Mouse (Mus musculus): ENCODE data around the gene Cmpk2. TPM values are rescaled to one million over a fixed set of nuclear protein-coding genes. Genes with fewer than 3 reads are reported as not detected.
"Not testable (repeated sequence)": the region's sequence is repeated elsewhere in the genome, so short reads cannot be mapped to it uniquely, and the experiment has no call there.

Cmpk2 gene
- 11.4 and 13.2 TPM in 2 replicates for polyA plus RNA-seq (2015; fragmentation: Nextera tagmentation; extraction: Ambion mirVana)

GRCm38 (mm10) chr12:26469098-26470041 lies at the start of gene Cmpk2:
TSS of gene Cmpk2 (plus strand) at chr12:26469204.
- H3K9me3 ChIP-seq, result no peaks in the 10 kb centered on the region
- peaks cover 5% of the 10 kb centered on the region; the same call in 1 of the 2 replicates for H3K36me3 ChIP-seq
- H3K9ac ChIP-seq, result peak within 1 kb of the TSS; percentile 90
- H3K4me3 ChIP-seq, result peak within 1 kb of the TSS; percentile 66
- no peaks in the 10 kb centered on the region for H3K27me3 ChIP-seq
- peak; percentile 88 for ATAC-seq (ENCODE audit: low FRiP score)
- H3K4me2 ChIP-seq, result peak within 1 kb of the TSS; percentile 99
- WGBS, result under 1% methylated on average over 68 of the region's 69 CpGs
- peak within 1 kb of the TSS; percentile 95 for H3K27ac ChIP-seq
- H3K4me1 ChIP-seq (replicated peaks), result peaks cover 28% of the 10 kb centered on the region

GRCm38 (mm10) chr12:26424841-26425240 lies 44.2 kb upstream of the Cmpk2 start:
- Histone ChIP-seq H3K9me3 (no peaks in the 10 kb centered on the region), H3K27ac (no peak overlapping the region), H3K4me1 (replicated peaks) (no peaks in the 10 kb centered on the region), H3K9ac (no peak overlapping the region), H3K27me3 (no peaks in the 10 kb centered on the region), H3K4me3 (no peak overlapping the region), H3K4me2 (no peak overlapping the region), H3K36me3 (no peaks in the 10 kb centered on the region)
- ATAC-seq (ENCODE audit: low FRiP score), result no peak
- 94% methylated on average over 2 of the region's 2 CpGs for WGBS

GRCm38 (mm10) chr12:26428771-26429170 lies 40.2 kb upstream of the Cmpk2 start:
- H3K4me1 ChIP-seq (replicated peaks); H3K4me3 ChIP-seq; H3K4me2 ChIP-seq; H3K27ac ChIP-seq; H3K36me3 ChIP-seq; ATAC-seq (ENCODE audit: low FRiP score); H3K27me3 ChIP-seq; H3K9me3 ChIP-seq; H3K9ac ChIP-seq: not testable (repeated sequence)
- 79% methylated on average over 2 of the region's 2 CpGs for WGBS

GRCm38 (mm10) chr12:26436334-26436733 lies 32.7 kb upstream of the Cmpk2 start:
- ATAC-seq (ENCODE audit: low FRiP score), result no peak
- no peaks in the 10 kb centered on the region for H3K27me3 ChIP-seq
- no peak overlapping the region for H3K9ac ChIP-seq
- no peaks in the 10 kb centered on the region for H3K9me3 ChIP-seq
- no peaks in the 10 kb centered on the region for H3K4me1 ChIP-seq (replicated peaks)
- no peaks in the 10 kb centered on the region for H3K36me3 ChIP-seq
- H3K27ac ChIP-seq, result no peak overlapping the region
- no peak overlapping the region for H3K4me2 ChIP-seq
- 89% methylated on average over 4 of the region's 4 CpGs for WGBS
- no peak overlapping the region for H3K4me3 ChIP-seq

GRCm38 (mm10) chr12:26437950-26438349 lies 31.1 kb upstream of the Cmpk2 start:
- no peak overlapping the region for H3K9ac ChIP-seq
- no peaks in the 10 kb centered on the region for H3K9me3 ChIP-seq
- 76% methylated on average over 3 of the region's 3 CpGs for WGBS
- H3K36me3 ChIP-seq, result no peaks in the 10 kb centered on the region
- ATAC-seq (ENCODE audit: low FRiP score), result no peak
- H3K4me3 ChIP-seq, result no peak overlapping the region
- H3K27ac ChIP-seq, result no peak overlapping the region
- H3K4me1 ChIP-seq (replicated peaks), result no peaks in the 10 kb centered on the region
- H3K27me3 ChIP-seq, result no peaks in the 10 kb centered on the region
- H3K4me2 ChIP-seq, result no peak overlapping the region

GRCm38 (mm10) chr12:26439366-26439765 lies 29.6 kb upstream of the Cmpk2 start:
- Histone ChIP-seq H3K4me3 (no peak overlapping the region), H3K27me3 (no peaks in the 10 kb centered on the region), H3K9ac (no peak overlapping the region), H3K36me3 (no peaks in the 10 kb centered on the region), H3K27ac (no peak overlapping the region), H3K4me2 (no peak overlapping the region), H3K4me1 (replicated peaks) (no peaks in the 10 kb centered on the region), H3K9me3 (no peaks in the 10 kb centered on the region)
- ATAC-seq (ENCODE audit: low FRiP score), result no peak
- 79% methylated on average over 3 of the region's 3 CpGs for WGBS

- Histone ChIP-seq H3K36me3 (no peaks in the 10 kb centered on the region), H3K4me2 (no peak overlapping the region), H3K27me3 (no peaks in the 10 kb centered on the region), H3K9ac (no peak overlapping the region), H3K27ac (no peak overlapping the region), H3K4me1 (replicated peaks) (no peaks in the 10 kb centered on the region), H3K9me3 (no peaks in the 10 kb centered on the region), H3K4me3 (no peak overlapping the region)
- 3% methylated on average over 2 of the region's 2 CpGs for WGBS
- ATAC-seq (ENCODE audit: low FRiP score), result no peak
Observed at GRCm38 (mm10) chr12:26444054-26444453, 24.9 kb upstream of the Cmpk2 start.

GRCm38 (mm10) chr12:26444511-26444910 lies 24.5 kb upstream of the Cmpk2 start:
- 94% methylated on average over 2 of the region's 2 CpGs for WGBS

GRCm38 (mm10) chr12:26446377-26447045 lies 22.5 kb upstream of the Cmpk2 start:
- Histone ChIP-seq H3K4me1 (replicated peaks) (no peaks in the 10 kb centered on the region), H3K9ac (no peak overlapping the region), H3K9me3 (no peaks in the 10 kb centered on the region), H3K36me3 (no peaks in the 10 kb centered on the region), H3K4me2 (no peak overlapping the region), H3K27me3 (no peaks in the 10 kb centered on the region), H3K27ac (no peak overlapping the region), H3K4me3 (no peak overlapping the region)
- WGBS, result 88% methylated on average over 4 of the region's 4 CpGs
- no peak for ATAC-seq (ENCODE audit: low FRiP score)

More at GRCm38 (mm10) chr12:26444511-26444910, 24.5 kb upstream of the Cmpk2 start:
- no peak overlapping the region for H3K27ac ChIP-seq
- H3K9ac ChIP-seq, result no peak overlapping the region
- no peak overlapping the region for H3K4me2 ChIP-seq
- no peak overlapping the region for H3K4me3 ChIP-seq
- H3K9me3 ChIP-seq, result no peaks in the 10 kb centered on the region
- no peak for ATAC-seq (ENCODE audit: low FRiP score)
- H3K4me1 ChIP-seq (replicated peaks), result no peaks in the 10 kb centered on the region
- H3K36me3 ChIP-seq, result no peaks in the 10 kb centered on the region
- no peaks in the 10 kb centered on the region for H3K27me3 ChIP-seq

GRCm38 (mm10) chr12:26449483-26449882 lies 19.5 kb upstream of the Cmpk2 start:
- no peaks in the 10 kb centered on the region for H3K36me3 ChIP-seq
- no peak overlapping the region for H3K9ac ChIP-seq
- H3K27ac ChIP-seq, result no peak overlapping the region
- H3K27me3 ChIP-seq, result no peaks in the 10 kb centered on the region
- no peak overlapping the region for H3K4me3 ChIP-seq
- no peaks in the 10 kb centered on the region for H3K9me3 ChIP-seq
- WGBS, result 95% methylated on average over 2 of the region's 2 CpGs
- ATAC-seq (ENCODE audit: low FRiP score), result no peak
- H3K4me2 ChIP-seq, result no peak overlapping the region
- no peaks in the 10 kb centered on the region for H3K4me1 ChIP-seq (replicated peaks)

GRCm38 (mm10) chr12:26451150-26451549 lies 17.9 kb upstream of the Cmpk2 start:
- Histone ChIP-seq H3K27me3 (no peaks in the 10 kb centered on the region), H3K4me2 (no peak overlapping the region), H3K9me3 (no peaks in the 10 kb centered on the region), H3K4me1 (replicated peaks) (peaks cover 6% of the 10 kb centered on the region), H3K4me3 (no peak overlapping the region), H3K27ac (no peak overlapping the region), H3K36me3 (no peaks in the 10 kb centered on the region), H3K9ac (no peak overlapping the region)
- ATAC-seq (ENCODE audit: low FRiP score), result no peak
- WGBS, result 67% methylated on average over 1 of the region's 1 CpGs

- H3K4me3 ChIP-seq, result no peak overlapping the region
- no peaks in the 10 kb centered on the region for H3K27me3 ChIP-seq
- H3K4me2 ChIP-seq, result no peak overlapping the region
- 0 out of 2 replicates have a peak overlapping the region, but pooled peaks have one; percentile 29 for H3K9ac ChIP-seq
- WGBS, result 83% methylated on average over 4 of the region's 4 CpGs
- no peak for ATAC-seq (ENCODE audit: low FRiP score)
- no peaks in the 10 kb centered on the region for H3K36me3 ChIP-seq
- H3K9me3 ChIP-seq, result no peaks in the 10 kb centered on the region
- no peak overlapping the region for H3K27ac ChIP-seq
- peaks cover 10% of the 10 kb centered on the region for H3K4me1 ChIP-seq (replicated peaks)
Observed at GRCm38 (mm10) chr12:26452951-26453350, 16.1 kb upstream of the Cmpk2 start.

All from hindbrain, embryonic 13.5 days (tissue).